Mouse (Mus musculus): Measurements from ENCODE around the gene Nfam1. TPM values are rescaled to one million over a fixed set of nuclear protein-coding genes. Genes with fewer than 3 reads are reported as not detected.

Gene Nfam1
- total and polyA plus RNA-seq, 3 experiments: 7.4 to 10.5 TPM; not detected in 1

- Histone ChIP-seq H3K79me2 (ENCODE audit: control insufficient read depth, insufficient read depth, low read length, poor library complexity) (no peaks in the 10 kb centered on the region), H3K36me3 (ENCODE audit: control insufficient read depth in 1 of 2, insufficient read depth in 2 of 2, low read length in 2 of 2) (peaks cover 0 to 9% of the 10 kb centered on the region in 2 experiments; a peak in 2 of 4 replicates), H3K4me3 (ENCODE audit: control insufficient read depth in 1 of 2, insufficient read depth in 1 of 2, low read depth in 2 of 2, low read length in 2 of 2) (no peak overlapping the region), H3K9ac (ENCODE audit: control insufficient read depth, low read depth, low read length, poor library complexity, severe bottlenecking) (peak overlapping the region; percentile 0), H3K9me3 (replicated peaks; ENCODE audit: insufficient read depth, low read length) (no peaks in the 10 kb centered on the region), H3K27me3 (ENCODE audit: control insufficient read depth in 1 of 2, insufficient read depth in 2 of 2, low read length in 2 of 2) (no peaks in the 10 kb centered on the region), H3K27ac (ENCODE audit: control insufficient read depth, low read depth, low read length) (peak overlapping the region; percentile 39), H3K4me1 (ENCODE audit: control insufficient read depth in 1 of 2, insufficient read depth in 2 of 2, low read length in 2 of 2) (peaks cover 3 to 34% of the 10 kb centered on the region in 2 experiments)
- peak; percentile 76 for DNase-seq (ENCODE audit: low read depth, low spot score)
- no peak for TF ChIP-seq ZKSCAN1 (IDR thresholded peaks at IDR 0.05; ENCODE audit: low read depth, low read length)
- TF ChIP-seq RCOR1 (IDR thresholded peaks at IDR 0.05; ENCODE audit: low read depth, low read length): 0 out of 2 replicates have a peak, but pooled peaks have one; percentile 8
- TF ChIP-seq RAD21 (IDR thresholded peaks at IDR 0.05; ENCODE audit: low read depth, low read length): no peak
- peak; percentile 35; the same call in 1 of the 2 replicates for TF ChIP-seq MXI1 (IDR thresholded peaks at IDR 0.05; ENCODE audit: low read depth, low read length)
- TF ChIP-seq ELF1 (IDR thresholded peaks at IDR 0.05; ENCODE audit: low read depth, low read length): peak; percentile 47; the same call in 1 of the 2 replicates
- TF ChIP-seq MYC (IDR thresholded peaks at IDR 0.05; ENCODE audit: low read depth, low read length): peak; percentile 74; the same call in 1 of the 2 replicates
- no peak for TF ChIP-seq ZC3H11A (IDR thresholded peaks at IDR 0.05; ENCODE audit: low read depth, low read length)
- TF ChIP-seq MAX (IDR thresholded peaks at IDR 0.05; ENCODE audit: low read length): 0 out of 2 replicates have a peak, but pooled peaks have one; percentile 45
- no peak for TF ChIP-seq GABPA (IDR thresholded peaks at IDR 0.05; ENCODE audit: low read depth, low read length)
- TF ChIP-seq MYB (IDR thresholded peaks at IDR 0.05; ENCODE audit: low read depth, low read length): no peak
- TF ChIP-seq SIN3A (IDR thresholded peaks at IDR 0.05; ENCODE audit: low read length): peak; percentile 36; the same call in 1 of the 2 replicates
- 0 out of 2 replicates have a peak, but pooled peaks have one; percentile 16 for TF ChIP-seq BHLHE40 (IDR thresholded peaks at IDR 0.05; ENCODE audit: borderline replicate concordance, low read depth, low read length)
- TF ChIP-seq TCF12 (IDR thresholded peaks at IDR 0.05; ENCODE audit: low read depth, low read length): 0 out of 2 replicates have a peak, but pooled peaks have one; percentile 19
- TF ChIP-seq EP300 (IDR thresholded peaks at IDR 0.05; ENCODE audit: low read depth in 1 of 2, low read length in 2 of 2): peak; percentile 46 to 67
- TF ChIP-seq ETS1 (IDR thresholded peaks at IDR 0.05; ENCODE audit: low read depth, low read length): peak; percentile 30; the same call in 1 of the 2 replicates
Measured at GRCm38 (mm10) chr15:83009532-83009931, 23.6 kb downstream of the Nfam1 start.

- no peaks in the 10 kb centered on the region for H3K27me3 ChIP-seq (ENCODE audit: control insufficient read depth in 1 of 2, insufficient read depth in 2 of 2, low read length in 2 of 2)
- peak; percentile 28 for DNase-seq (ENCODE audit: low read depth, low spot score)
- H3K4me1 ChIP-seq (ENCODE audit: control insufficient read depth in 1 of 2, insufficient read depth in 2 of 2, low read length in 2 of 2): peaks cover 3 to 34% of the 10 kb centered on the region in 2 experiments
- H3K36me3 ChIP-seq (ENCODE audit: control insufficient read depth in 1 of 2, insufficient read depth in 2 of 2, low read length in 2 of 2): peaks cover 0 to 9% of the 10 kb centered on the region in 2 experiments; a peak in 2 of 4 replicates
- no peak overlapping the region for H3K4me3 ChIP-seq (ENCODE audit: control insufficient read depth in 1 of 2, insufficient read depth in 1 of 2, low read depth in 2 of 2, low read length in 2 of 2)
- H3K9ac ChIP-seq (ENCODE audit: control insufficient read depth, low read depth, low read length, poor library complexity, severe bottlenecking): peak overlapping the region; percentile 0
- H3K27ac ChIP-seq (ENCODE audit: control insufficient read depth, low read depth, low read length): peak overlapping the region; percentile 39
- H3K79me2 ChIP-seq (ENCODE audit: control insufficient read depth, insufficient read depth, low read length, poor library complexity): no peaks in the 10 kb centered on the region
- H3K9me3 ChIP-seq (replicated peaks; ENCODE audit: insufficient read depth, low read length): no peaks in the 10 kb centered on the region
- TF ChIP-seq ZMIZ1 (IDR thresholded peaks at IDR 0.05; ENCODE audit: low read depth, low read length) (no peak), USF2 (IDR thresholded peaks at IDR 0.05; ENCODE audit: borderline replicate concordance in 1 of 2, insufficient read depth in 1 of 2, low read depth in 1 of 2, low read length in 2 of 2) (no peak), E2F4 (IDR thresholded peaks at IDR 0.05; ENCODE audit: borderline replicate concordance, low read depth, low read length) (no peak), MYB (IDR thresholded peaks at IDR 0.05; ENCODE audit: low read depth, low read length) (no peak), JUND (IDR thresholded peaks at IDR 0.05; ENCODE audit: low read depth, low read length) (no peak), RAD21 (IDR thresholded peaks at IDR 0.05; ENCODE audit: low read depth, low read length) (no peak), ELF1 (IDR thresholded peaks at IDR 0.05; ENCODE audit: low read depth, low read length) (no peak), MYC (IDR thresholded peaks at IDR 0.05; ENCODE audit: low read depth, low read length) (no peak), CHD1 (IDR thresholded peaks at IDR 0.05; ENCODE audit: low read depth, low read length) (no peak), POLR2AphosphoS2 (IDR thresholded peaks at IDR 0.05; ENCODE audit: low read length) (no peak), HCFC1 (IDR thresholded peaks at IDR 0.05; ENCODE audit: low read depth, low read length) (no peak), ETS1 (IDR thresholded peaks at IDR 0.05; ENCODE audit: low read depth, low read length) (no peak), BHLHE40 (IDR thresholded peaks at IDR 0.05; ENCODE audit: borderline replicate concordance, low read depth, low read length) (no peak), NRF1 (IDR thresholded peaks at IDR 0.05; ENCODE audit: insufficient read depth, low read depth, low read length, poor library complexity, severe bottlenecking) (no peak), CTCF (IDR thresholded peaks at IDR 0.05 in 2 of 3, conservative IDR thresholded peaks at IDR 0.05 in 1 of 3; ENCODE audit: control insufficient read depth in 1 of 3, insufficient read depth in 1 of 3, low read depth in 2 of 3, low read length in 3 of 3, poor library complexity in 1 of 3, severe bottlenecking in 1 of 3) (no peak), CHD2 (IDR thresholded peaks at IDR 0.05; ENCODE audit: low read length) (no peak), GATA1 (IDR thresholded peaks at IDR 0.05; ENCODE audit: low read depth, low read length) (no peak), MEF2A (IDR thresholded peaks at IDR 0.05; ENCODE audit: extremely low read depth, insufficient replicate concordance, low read depth, low read length, poor library complexity, severe bottlenecking) (no peak), TAL1 (IDR thresholded peaks at IDR 0.05; ENCODE audit: low read length) (no peak)
Measured at GRCm38 (mm10) chr15:83008761-83009423, 24.2 kb downstream of the Nfam1 start.
